Mouse (Mus musculus): Measurements from ENCODE around the gene Adcy1. TPM values are rescaled to one million over a fixed set of nuclear protein-coding genes. Genes with fewer than 3 reads are reported as not detected.

Gene Adcy1
- total RNA-seq (2021), result under 1 TPM; 0.79 to 0.89 TPM
- long read RNA-seq, experiment 1, result 0 reads
- long read RNA-seq, experiment 2, full-length matches to known transcripts, result 1 of 2 reads
- long read RNA-seq, experiment 2, partial matches to known transcripts, result 1 of 2 reads
- long read RNA-seq, experiment 2, other reads (novel, unspliced or antisense), result 0 of 2 reads

DNA sequence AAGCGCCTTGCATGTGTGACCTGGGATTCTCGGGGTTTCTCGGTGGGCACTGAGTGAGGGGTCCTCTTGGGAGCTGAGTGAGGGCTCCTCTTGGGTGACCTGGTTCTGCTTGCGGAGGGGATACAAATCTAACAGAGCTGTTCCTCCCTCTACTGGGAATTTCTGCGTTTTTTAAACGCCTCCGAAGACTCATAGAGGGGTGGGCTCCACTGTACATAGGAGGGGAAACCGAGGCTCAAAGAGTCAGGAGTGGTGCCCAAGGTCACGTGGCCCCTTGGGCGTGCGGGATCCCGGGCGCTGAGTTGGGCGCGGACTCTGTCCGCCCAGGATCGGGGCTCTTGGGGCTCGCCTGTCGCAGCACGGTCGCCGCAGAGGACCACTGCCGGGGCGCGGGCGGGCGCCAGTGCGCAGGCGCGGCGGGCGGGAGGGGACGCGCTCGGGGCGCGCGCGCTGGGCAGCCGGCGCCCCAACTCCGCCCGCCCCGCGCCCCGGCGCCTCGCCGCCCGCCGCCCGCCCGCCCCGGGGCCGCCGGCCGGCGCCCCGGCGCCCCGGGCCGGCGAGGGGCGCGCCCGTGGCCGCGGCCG, at the start of gene Adcy1:
Gene Adcy1, plus strand, starts transcription at position 489 of the 584 bp plus-strand sequence.
- TF ChIP-seq CTCF (IDR thresholded peaks at IDR 0.05), result no peak
- intact Hi-C loops (cut with DNase I), result no loop called here
- peak; percentile 42 for DNase-seq
- Histone ChIP-seq H3K4me3 (peak within 1 kb of the TSS; percentile 76), H3K27ac (0 out of 2 replicates have a peak within 1 kb of the TSS, but pooled peaks have one; percentile 5)

DNA sequence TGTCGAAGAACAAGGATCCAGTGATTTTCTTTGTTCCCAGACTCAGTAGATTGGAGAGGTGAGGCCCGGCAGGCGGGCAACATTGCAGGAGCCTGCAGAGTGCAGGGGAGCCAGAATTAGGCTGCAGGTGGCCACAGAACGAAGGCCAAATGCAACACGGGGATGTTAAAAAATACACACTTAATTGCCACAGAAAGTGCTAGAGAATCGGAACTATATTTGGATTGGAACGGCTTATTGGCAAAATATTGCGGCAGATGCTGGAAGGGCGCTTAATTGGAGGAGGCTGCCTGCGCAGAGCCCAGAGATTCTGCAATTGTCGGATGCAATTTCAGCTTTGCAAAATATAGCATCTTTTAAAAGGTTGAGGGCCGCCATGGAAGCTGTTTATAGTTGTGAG, 46.4 kb upstream of the Adcy1 start:
- Histone ChIP-seq H3K27ac (no peak overlapping the region), H3K4me3 (no peak overlapping the region)
- TF ChIP-seq CTCF (IDR thresholded peaks at IDR 0.05), result no peak
- intact Hi-C loops (cut with DNase I), result no loop called here
- DNase-seq, result no peak

DNA sequence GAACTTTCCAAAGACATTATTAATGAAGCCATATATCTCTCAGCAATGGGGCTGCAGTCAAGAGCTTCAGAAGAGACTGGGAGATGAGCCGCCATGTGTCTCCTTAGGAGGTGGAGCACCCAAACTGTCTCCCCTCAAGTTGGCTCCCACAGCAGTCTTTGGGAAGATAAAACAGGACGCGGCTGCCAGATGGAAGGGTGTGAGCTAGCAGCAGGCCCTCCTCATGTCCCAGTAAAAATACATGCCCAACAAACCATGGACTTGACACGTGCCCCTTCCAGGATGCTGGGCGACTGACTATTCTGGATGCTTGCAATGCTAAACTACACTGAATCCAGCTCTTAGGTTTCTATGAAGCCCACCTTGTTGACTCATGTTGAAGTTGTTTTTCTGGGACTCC, 45.2 kb upstream of the Adcy1 start:
- TF ChIP-seq CTCF (IDR thresholded peaks at IDR 0.05), result no peak
- Histone ChIP-seq H3K27ac (no peak overlapping the region), H3K4me3 (no peak overlapping the region)
- intact Hi-C loops (cut with DNase I), result no loop called here
- no peak for DNase-seq

DNA sequence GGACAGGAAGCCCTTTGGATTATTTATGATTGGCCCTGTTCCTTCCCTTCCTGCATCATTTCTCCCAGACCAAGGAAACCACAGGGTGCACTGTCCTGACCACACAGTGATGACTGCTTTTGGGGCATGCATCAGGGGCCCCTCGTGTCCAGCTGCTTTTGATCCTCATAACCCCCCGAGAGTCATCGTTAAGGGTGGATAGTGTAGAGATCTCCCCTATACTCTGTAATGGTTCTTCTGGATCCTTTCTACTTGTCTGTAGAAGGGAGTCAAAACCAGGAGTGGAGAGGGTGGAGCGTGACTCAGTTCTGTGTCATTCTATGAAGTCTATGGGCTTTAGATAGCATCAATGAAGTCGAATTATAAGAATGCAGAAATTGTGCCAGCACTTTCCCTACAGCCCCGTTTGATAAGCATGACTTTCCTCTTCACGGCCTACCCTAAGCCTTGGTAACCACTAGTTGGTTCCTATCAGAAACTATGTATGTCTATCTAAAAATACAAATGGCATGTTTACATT, 44.2 kb upstream of the Adcy1 start:
- intact Hi-C loops (cut with DNase I), result no loop called here
- DNase-seq, result no peak
- TF ChIP-seq CTCF (IDR thresholded peaks at IDR 0.05), result no peak
- Histone ChIP-seq H3K27ac (no peak overlapping the region), H3K4me3 (no peak overlapping the region)

DNA sequence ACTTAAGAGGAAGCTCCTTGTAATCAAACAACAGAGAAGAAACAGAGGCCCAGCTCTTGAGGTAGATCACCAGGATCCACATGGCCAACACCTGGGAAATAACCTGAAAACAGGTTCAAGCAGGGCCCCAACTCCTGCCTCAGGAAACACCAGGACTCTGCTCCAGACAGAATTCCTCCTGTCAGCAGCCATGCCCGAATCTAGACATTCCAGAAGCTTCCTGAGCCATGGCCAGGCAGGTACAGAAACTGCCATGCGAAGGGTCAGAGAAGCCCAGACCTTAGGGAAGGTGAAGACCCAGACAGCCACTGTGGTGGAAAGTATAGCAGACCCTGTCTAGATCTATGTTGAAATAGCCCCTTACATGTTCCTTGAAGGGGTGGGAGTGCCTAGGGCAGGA, 30.2 kb upstream of the Adcy1 start:
- Histone ChIP-seq H3K27ac (no peak overlapping the region), H3K4me3 (no peak overlapping the region)
- TF ChIP-seq CTCF (IDR thresholded peaks at IDR 0.05), result no peak
- intact Hi-C loops (cut with DNase I), result no loop called here
- DNase-seq, result no peak

DNA sequence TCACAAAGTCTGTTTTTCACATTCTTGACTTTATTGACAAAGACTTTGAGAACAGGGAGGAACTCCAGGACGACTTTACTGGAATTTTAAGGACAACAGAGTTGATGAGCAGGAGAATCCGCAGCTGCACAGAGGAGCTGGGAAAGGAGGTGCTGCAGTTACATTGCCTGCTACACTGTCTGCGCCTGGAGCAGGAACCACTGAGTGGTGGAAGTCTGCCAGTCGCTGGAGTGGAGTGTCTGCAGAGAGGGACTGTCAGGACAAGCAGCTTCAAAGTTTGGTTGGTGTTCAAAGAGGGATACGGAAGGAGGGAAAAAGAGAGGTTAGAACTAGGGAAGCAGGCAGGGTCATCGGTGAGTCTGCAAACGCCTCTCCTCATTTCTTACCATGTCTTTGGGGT, 23.6 kb upstream of the Adcy1 start:
- no peak overlapping the region for H3K27ac ChIP-seq
- no peak for TF ChIP-seq CTCF (IDR thresholded peaks at IDR 0.05)
- intact Hi-C loops (cut with DNase I), result no loop called here
- H3K4me3 ChIP-seq, result no peak overlapping the region
- DNase-seq, result no peak

DNA sequence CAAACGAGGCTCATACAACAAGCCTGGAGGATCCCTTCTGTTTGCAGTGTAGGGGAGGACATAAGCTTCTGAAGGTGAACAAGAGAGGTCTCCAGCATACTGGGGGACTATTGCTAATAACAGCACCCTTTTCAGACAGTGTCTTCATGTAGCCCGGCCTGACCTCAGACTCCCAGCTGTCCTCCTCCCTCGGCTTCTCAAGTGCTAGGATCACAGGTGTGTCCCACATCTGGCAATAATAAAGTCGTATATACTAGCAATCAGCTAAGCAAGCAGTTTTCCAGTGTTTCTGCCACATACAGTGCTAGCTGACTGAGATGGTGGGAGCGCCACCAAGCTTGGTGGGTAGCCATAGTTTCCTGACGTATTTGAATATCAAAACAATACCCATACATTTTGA, 22.5 kb upstream of the Adcy1 start:
- H3K27ac ChIP-seq, result no peak overlapping the region
- intact Hi-C loops (cut with DNase I), result no loop called here
- TF ChIP-seq CTCF (IDR thresholded peaks at IDR 0.05), result no peak
- DNase-seq, result no peak
- H3K4me3 ChIP-seq, result no peak overlapping the region

DNA sequence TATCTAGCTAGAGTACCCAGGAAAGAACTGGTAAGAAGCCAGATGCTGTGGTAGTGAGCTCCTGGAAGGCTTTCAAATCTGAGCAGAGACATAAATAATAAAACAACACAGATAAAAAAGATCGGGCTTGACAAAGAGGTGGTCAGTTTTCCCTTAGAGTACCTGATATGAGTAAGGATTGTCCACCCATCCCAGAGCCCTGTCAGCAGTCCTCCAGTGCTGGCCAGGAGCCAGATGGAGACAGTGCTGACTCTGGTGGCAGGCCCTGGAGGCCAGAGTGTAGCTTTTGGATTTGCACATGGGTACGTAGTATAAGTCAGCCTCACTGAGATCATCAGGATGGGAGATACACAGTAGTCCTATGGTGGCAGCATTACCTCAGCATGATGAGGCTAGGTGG, 16.1 kb upstream of the Adcy1 start:
- no peak for TF ChIP-seq CTCF (IDR thresholded peaks at IDR 0.05)
- H3K27ac ChIP-seq, result no peak overlapping the region
- intact Hi-C loops (cut with DNase I), result no loop called here
- no peak overlapping the region for H3K4me3 ChIP-seq
- no peak for DNase-seq

DNA sequence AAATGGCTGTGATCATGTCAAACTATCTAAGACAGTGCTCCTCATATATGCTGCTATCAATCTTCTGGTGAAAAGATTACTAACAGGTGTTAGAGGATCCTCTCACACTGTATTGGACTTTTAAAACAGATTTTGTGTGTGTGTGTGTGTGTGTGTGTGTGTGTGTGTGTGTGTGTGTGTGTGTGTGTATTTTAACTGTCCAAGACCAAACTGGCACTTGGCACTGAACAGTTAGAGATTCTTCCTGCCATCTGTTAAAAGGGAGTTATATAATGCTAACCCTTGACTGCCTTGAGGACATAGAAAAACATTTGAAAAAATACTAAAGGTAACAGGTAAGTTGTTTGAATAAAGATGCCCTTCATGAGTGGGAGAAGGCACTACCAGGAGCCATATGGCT, 15.7 kb upstream of the Adcy1 start:
- no peak overlapping the region for H3K4me3 ChIP-seq
- no peak for DNase-seq
- intact Hi-C loops (cut with DNase I), result no loop called here
- no peak overlapping the region for H3K27ac ChIP-seq
- TF ChIP-seq CTCF (IDR thresholded peaks at IDR 0.05), result no peak

DNA sequence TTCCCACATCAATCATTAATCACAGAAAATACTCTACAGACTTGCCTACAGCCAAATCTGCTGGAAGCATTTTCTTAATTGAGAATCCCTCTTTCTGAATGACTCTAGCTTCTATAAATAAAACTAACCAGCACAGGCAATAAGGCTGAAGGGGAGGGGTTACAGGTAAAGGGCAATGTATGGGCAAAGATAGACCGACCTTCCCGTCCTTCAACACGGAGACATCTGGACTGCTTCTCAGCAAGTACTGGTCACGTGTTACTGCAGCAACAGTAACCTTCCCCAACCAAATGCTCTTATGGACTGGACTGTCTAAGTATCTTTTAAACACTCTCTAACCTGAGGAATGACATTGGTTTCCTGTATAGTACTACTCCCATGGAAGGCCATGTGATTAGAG, 9.6 kb upstream of the Adcy1 start:
- Histone ChIP-seq H3K27ac (no peak overlapping the region), H3K4me3 (no peak overlapping the region)
- TF ChIP-seq CTCF (IDR thresholded peaks at IDR 0.05), result no peak
- intact Hi-C loops (cut with DNase I), result no loop called here
- DNase-seq, result no peak

DNA sequence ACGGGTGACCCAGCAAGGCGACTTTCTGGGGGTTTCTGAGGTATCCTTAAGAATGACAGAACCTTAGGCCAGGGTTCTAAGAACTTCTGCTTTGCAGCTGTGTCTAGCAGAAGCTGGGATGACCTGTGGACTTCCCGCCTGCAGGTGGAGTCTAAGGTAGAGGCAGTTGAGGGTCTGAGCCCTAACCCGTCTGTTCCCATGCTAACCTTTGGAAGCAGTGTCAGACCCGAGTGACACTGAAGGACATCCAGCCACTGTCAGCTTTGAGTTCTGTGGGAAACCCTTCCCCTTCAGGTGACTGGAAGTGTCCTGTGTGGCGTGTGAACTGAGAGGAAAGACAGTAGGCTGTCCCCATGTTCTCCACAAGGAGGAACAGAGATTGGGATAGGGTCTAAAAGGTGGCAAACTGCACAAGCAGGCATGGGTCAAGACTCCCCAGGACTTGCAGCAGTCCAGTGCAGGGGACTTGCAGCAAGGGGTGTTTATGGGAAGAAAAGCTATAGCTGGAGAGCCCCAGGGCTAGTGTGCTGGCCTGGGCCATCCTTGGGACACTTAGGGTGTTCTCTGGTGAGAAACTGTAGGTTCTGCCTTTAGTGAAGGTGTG, 8.5 kb upstream of the Adcy1 start:
- no peak for DNase-seq
- no peak for TF ChIP-seq CTCF (IDR thresholded peaks at IDR 0.05)
- no peak overlapping the region for H3K4me3 ChIP-seq
- intact Hi-C loops (cut with DNase I), result no loop called here
- no peak overlapping the region for H3K27ac ChIP-seq

DNA sequence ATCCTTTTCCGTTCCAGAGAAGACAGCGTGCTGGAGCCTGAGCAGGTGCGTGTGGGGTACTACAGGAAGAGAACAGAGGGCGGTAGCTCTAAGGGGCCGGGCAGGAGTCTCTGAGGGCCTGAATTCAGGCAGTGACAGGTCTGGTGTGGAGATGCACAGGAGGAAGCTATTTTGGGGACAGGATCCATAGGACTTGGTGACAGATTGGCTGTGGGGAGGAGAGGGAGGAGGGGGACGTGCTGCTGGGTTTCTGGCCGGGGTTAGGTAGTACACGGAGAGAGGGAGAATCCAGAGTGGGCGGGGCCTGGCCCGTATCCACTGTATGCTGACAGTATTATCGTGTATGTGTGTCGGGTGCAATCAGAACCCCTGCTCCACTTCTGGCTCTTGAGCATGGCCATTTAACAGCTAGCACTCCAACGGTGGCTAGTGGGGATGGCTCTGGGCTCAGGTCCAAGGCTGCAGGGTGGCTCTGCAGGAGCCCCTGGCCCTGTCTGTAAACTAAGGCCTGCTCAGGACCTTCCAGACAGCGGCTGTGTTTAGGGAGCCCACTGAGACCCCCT, 7.8 kb upstream of the Adcy1 start:
- TF ChIP-seq CTCF (IDR thresholded peaks at IDR 0.05), result no peak
- Histone ChIP-seq H3K4me3 (peak overlapping the region; percentile 66), H3K27ac (peak overlapping the region; percentile 76)
- intact Hi-C loops (cut with DNase I), result no loop called here
- peak; percentile 59 for DNase-seq

DNA sequence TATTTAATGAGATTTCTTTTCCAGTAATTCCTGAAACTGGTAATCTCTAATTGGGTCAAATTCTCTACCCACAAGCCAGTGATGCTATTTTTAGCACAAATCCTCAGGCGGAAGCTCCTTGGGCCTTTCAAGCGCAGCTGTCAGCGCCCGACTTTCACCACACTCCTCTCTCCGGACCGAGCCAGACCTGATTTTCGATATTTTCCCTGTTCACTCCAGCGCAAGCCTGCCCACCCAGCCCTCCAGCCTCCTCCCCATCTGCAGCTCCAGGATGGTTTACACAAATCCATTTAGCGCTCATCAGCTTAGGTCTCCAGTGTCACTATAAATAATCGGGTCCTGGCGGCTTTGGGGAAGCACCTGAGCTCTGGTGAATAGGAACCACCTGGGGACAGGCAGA, 7.2 kb upstream of the Adcy1 start:
- DNase-seq, result peak; percentile 43
- Histone ChIP-seq H3K4me3 (peak overlapping the region; percentile 66), H3K27ac (peak overlapping the region; percentile 76)
- TF ChIP-seq CTCF (IDR thresholded peaks at IDR 0.05), result no peak
- intact Hi-C loops (cut with DNase I), result no loop called here
